Mouse (Mus musculus): ENCODE data around the gene Psma4. TPM values are rescaled to one million over a fixed set of nuclear protein-coding genes. Genes with fewer than 3 reads are reported as not detected.

The Psma4 gene
- polyA plus RNA-seq, 1 experiment from 2014 or later, result 247 TPM

- Histone ChIP-seq H3K27ac (no peak overlapping the region), H3K36me3 (replicated peaks) (no peaks in the 10 kb centered on the region), H3K9me3 (no peaks in the 10 kb centered on the region), H3K9ac (no peak overlapping the region), H3K4me3 (no peak overlapping the region), H3K4me2 (no peak overlapping the region), H3K27me3 (replicated peaks) (no peaks in the 10 kb centered on the region), H3K4me1 (no peaks in the 10 kb centered on the region)
- ATAC-seq (replicated peaks), result no peak
- WGBS, result 82% methylated on average over 3 of the region's 3 CpGs
These were observed 45.1 kb downstream of the Psma4 start for GRCm38 (mm10) chr9:54995645-54996044.

DNA sequence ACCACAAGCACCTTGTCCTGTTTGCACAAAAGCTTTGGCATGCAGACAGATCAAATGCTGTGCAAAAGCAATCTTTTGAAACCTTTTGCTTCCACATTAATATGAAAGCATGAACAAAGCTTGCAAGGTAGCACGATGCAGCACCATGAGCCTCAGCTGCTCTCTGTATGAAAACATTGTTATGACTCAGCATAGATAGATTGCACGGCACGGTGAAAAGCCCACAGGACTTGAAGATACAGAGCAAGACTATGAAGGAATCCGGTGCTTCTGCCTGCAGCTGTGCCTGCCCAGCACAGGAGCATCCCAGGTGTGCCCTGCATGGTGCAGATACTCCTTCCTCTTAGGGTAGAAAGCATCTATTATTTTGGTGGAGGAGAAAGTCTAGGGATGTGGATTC lies 53.0 kb downstream of the Psma4 start:
- Histone ChIP-seq H3K9ac (no peak overlapping the region), H3K27me3 (replicated peaks) (no peaks in the 10 kb centered on the region), H3K4me3 (no peak overlapping the region), H3K4me2 (no peak overlapping the region), H3K4me1 (no peaks in the 10 kb centered on the region), H3K9me3 (no peaks in the 10 kb centered on the region), H3K27ac (no peak overlapping the region), H3K36me3 (replicated peaks) (no peaks in the 10 kb centered on the region)
- ATAC-seq (replicated peaks), result no peak
- 63% methylated on average over 4 of the region's 4 CpGs for WGBS

Other genes with a start within 250 kb of the Psma4 start
- 89.8 and 95.0 TPM in 2 replicates for gene Wdr61, start 216.3 kb upstream of the Psma4 start, polyA plus RNA-seq (2015; fragmentation: Nextera tagmentation; extraction: Ambion mirVana)
- gene Crabp1, start 186.0 kb upstream of the Psma4 start, polyA plus RNA-seq (2015; fragmentation: Nextera tagmentation; extraction: Ambion mirVana), result 22.4 and 25.1 TPM in 2 replicates
- 38.1 and 41.0 TPM in 2 replicates for gene Ireb2, start 87.0 kb upstream of the Psma4 start, polyA plus RNA-seq (2015; fragmentation: Nextera tagmentation; extraction: Ambion mirVana)
- gene Hykk, start 33.5 kb upstream of the Psma4 start, polyA plus RNA-seq (2015; fragmentation: Nextera tagmentation; extraction: Ambion mirVana), result 2.0 and 2.2 TPM in 2 replicates
- 1.0 and 1.1 TPM in 2 replicates for gene AY074887, start 208 bp downstream of the Psma4 start, polyA plus RNA-seq (2015; fragmentation: Nextera tagmentation; extraction: Ambion mirVana)
- gene Chrna5, start 30.1 kb downstream of the Psma4 start, polyA plus RNA-seq (2015; fragmentation: Nextera tagmentation; extraction: Ambion mirVana), result 3.0 and 3.7 TPM in 2 replicates
- 15.1 and 16.2 TPM in 2 replicates for gene Chrna3, start 75.8 kb downstream of the Psma4 start, polyA plus RNA-seq (2015; fragmentation: Nextera tagmentation; extraction: Ambion mirVana)
- gene Chrnb4, start 98.0 kb downstream of the Psma4 start, polyA plus RNA-seq (2015; fragmentation: Nextera tagmentation; extraction: Ambion mirVana), result 1.4 and 2.1 TPM in 2 replicates
- gene Ube2q2, start 198.1 kb downstream of the Psma4 start, polyA plus RNA-seq (2015; fragmentation: Nextera tagmentation; extraction: Ambion mirVana), result 39.3 and 40.3 TPM in 2 replicates